Mouse (Mus musculus) monocyte, adult 5-6 weeks (primary cell): ENCODE measurements around the gene Pdpn. TPM values are rescaled to one million over a fixed set of nuclear protein-coding genes. Genes with fewer than 3 reads are reported as not detected.

Experiments used
- ATAC-seq: fragments of 153-309, 156-312 bp; replicated peaks from 2 replicates; pipeline ENCODE4 v1.8.0; 2017; ENCODE audit warnings: mild to moderate bottlenecking; ENCODE audit not compliant: low TSS enrichment, insufficient number of reproducible peaks, severe bottlenecking, poor library complexity, low FRiP score
- total RNA-seq: library from RNA; stranded (forward); fragments of 200-1000, 200-491, 200-594 nt; gene quantifications from 3 replicates; pipeline ENCODE4 v1.2.3, GENCODE M21; 2017

Gene Pdpn
- total RNA-seq, 1 experiment from 2014 or later = not detected

DNA sequence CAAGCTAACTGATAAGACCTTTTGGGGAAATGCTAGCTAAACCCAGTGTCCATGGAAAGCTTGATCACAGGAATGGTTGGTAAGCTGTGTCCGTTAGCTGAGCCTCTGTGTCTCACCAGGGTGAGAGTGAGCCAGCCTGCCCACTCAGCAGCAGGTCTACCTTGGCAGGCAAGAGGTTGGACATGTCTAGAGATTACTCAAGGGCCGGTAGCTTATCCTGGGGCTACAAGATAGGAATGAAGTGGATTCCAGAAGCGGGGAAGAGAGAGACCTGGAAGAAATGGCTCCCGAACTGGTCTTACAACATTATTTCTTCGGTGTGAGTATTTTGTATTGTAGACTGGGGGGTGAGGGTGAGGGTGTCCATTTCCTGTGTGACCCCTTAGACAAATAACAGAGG is 1.7 kb upstream of the Pdpn start:
- no peak for ATAC-seq

DNA sequence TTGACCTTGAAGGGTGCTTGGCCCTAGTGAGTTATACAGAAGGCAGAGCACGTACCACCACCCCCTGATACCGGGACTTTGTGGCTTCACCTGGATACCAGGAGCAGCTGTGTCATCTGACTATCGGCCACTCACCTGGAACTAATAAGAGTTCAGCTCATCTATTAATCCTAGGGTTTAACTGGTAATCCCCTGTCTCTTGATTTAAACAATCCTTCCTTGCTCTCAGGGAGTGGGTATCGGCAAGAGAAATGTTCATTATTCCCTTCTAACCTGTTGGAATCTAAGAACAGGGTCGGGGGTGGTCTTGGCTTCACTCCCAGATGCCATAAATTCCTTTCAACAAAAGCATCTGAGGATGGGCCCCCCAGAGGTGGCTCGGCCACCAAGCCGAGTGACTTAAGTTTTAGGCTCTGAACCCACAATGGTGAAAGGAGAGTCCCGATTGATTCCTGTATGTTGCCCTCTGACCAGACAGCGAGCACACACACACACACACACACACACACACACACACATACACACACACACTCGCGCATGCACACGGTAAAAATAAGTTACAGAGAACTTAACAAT is 837 bp upstream of the Pdpn start:
- no peak for ATAC-seq

DNA sequence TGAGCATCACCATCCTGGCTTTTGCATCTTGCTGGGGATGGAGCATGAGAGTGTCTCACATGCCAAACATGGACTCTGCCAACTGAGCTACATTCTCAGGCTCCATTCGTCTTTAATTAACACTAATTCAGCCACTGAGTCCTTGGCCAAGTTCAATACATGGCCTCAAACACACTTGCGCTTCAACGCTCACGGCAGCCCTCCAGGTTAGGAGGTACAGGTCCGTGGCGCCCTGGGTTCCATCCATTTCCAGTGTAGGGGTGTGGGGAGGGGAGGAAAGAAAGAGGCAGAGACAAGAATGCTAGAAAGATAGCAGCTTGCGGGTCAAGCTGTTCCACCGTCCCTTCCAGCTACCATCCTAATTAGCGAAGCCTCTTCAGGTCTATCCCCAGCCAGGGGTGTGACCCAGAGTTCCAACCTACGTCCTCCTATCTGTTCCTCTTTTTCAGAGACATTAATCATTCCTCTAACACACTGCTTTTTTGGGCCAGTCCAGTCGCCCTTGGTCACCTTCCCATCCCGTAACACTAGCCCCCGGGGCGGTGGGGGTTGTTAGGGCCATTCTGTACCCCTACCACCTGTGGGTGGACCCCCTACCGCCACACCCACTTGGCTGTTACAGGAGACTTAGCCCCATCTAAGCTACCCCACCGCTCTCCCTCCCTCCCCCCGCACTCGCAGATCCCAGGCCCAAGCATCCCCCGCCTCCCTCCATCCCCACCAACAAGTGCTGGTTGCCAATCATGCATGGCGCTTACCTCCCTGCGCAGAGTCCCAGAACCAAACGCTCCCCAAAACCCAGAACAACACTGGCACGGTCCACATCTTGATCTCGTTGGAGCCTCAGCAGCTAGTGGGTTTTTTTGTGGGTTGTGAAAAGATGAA is 691 bp downstream of the Pdpn start:
- ATAC-seq = peak; percentile 71

DNA sequence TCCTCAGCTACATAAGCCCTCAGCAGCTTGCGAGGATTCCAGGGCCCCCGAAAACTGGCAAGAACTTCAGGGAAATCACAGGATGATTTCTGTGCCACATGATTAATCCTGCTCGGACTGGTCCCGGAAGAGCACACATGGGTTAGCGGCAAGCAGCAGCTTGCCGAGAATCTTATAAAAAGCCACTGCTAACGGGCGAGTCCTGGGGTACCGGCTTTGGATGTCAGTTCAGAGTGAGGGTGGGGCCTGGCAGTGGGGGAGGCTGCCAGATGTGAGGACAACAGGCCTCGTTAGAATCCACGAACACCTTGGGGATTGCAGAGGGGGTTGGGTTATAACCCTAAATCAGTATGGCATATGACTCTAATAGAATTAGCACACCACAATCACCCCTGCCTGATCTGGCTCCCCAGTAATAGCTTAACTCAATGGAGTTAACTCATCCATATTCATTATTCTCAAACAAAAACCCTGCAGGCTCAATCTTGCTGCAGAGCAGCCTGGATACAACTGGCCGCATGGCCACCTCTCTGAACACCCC is 2.3 kb downstream of the Pdpn start:
- ATAC-seq = no peak

DNA sequence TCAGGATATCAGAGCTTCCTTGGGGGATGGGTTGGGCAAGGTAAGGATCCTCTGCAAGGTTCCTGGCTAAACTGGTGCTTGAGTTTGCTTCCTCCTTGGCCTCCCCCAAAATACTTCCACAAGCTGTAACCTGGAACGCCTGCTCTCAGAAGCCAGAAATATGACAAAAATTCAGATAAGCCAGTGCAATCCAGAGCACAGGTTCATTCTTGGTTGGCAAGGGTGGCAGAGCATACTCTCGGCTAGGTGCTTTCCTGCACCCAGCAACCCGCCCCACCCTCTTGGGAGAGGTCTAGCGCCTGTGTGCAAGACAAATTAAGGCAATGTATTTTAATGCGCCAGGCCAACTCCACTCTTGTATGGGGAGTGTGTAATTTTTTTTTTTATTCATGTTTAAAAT is 3.2 kb downstream of the Pdpn start:
- ATAC-seq = no peak

DNA sequence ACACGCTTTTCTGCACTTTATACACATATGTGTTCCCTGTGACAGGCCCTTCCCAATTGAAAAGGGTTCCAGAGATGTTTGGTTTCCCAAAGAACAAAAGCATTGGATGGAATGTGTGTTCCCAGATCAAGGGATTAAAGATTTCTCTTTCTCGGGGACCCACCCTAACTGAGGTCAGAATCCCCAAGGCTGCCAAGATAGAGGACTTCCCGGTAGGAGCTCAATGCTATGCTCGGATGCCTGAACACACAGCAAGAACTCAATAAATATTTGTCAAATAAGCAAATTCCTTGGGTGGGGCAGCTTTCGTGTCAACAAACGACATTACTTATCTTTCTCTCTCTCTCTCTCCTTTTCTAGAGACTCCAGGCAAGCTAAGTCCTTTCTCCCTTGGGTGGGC is 5.0 kb downstream of the Pdpn start:
- ATAC-seq = no peak

DNA sequence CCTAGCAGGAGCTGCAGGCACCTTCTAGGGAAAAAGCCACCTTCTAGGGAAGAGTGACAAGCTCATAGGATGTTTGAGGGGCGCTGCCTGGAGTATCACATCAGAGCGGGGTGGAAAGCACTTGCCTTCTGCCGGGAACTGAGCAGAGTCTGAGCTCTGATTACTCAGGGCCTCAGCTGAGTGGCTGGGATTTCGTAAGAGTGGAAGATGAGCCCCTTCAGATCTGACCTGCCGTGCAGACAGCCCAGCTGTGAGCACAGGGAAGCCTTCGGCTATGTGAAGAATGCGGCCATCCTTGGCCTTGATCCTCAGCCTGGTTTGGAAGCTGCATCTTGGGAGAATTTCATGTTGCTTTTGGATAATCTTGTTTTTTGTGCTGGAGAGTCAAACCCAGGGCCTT is 10.5 kb downstream of the Pdpn start:
- no peak for ATAC-seq

DNA sequence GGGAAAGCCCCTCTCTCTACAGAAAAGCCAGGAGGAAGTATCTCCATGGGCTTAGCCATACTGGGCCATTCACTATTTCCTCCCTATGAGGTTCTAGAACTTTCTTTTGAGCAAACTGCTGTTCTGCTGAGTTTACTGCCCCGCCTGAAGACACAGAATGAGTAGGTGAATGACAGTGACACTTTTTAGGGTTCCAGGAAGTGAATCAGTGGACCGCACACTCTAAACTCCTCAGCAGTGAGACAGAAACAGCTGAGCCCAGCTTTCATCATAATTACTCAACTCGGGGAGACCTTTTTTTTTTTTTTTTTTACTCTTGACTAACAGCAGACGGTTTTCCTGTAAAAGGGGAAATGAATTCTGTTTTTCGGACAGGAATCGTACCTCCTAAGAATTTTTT is 10.9 kb downstream of the Pdpn start:
- ATAC-seq = peak; percentile 46

DNA sequence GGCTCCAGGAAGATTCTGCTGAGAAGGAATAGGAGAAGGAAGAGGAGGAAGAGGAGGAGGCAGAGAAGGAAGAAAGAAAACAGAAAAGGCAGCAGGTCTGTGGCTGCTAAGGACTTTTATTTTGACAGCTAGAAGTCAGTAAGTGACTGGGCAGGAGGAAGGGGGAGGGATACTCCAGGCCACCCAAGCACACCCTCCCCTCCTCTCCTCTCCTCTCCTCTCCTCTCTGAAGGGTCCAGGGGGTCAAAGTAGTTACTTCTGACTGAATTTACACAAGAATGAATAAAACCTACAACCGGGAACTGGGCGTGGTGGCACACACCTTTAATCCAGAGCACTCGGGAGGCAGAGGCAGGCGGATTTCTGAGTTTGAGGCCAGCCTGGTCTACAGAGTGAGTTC is 12.3 kb downstream of the Pdpn start:
- ATAC-seq = no peak

DNA sequence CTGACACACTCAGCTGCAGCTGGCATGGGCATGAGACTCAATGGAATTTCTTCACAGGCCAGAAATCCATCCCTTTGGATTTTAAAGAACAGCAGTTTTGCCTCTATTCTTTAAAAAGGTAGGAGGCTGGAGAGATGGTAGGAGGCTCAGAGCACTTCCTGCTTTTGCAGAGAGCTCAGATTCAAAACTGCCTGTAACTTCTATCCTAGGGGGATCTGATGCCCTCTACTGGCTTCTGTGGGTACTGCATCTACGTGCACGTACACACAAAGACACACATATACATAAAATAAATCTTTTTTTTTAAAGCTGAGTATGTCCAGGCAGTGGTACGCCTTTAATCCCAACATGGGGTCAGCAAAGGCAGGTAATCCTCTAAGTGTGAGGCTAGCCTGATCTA is 19.2 kb downstream of the Pdpn start:
- ATAC-seq = peak; percentile 58; the same call in 1 of the 2 replicates

DNA sequence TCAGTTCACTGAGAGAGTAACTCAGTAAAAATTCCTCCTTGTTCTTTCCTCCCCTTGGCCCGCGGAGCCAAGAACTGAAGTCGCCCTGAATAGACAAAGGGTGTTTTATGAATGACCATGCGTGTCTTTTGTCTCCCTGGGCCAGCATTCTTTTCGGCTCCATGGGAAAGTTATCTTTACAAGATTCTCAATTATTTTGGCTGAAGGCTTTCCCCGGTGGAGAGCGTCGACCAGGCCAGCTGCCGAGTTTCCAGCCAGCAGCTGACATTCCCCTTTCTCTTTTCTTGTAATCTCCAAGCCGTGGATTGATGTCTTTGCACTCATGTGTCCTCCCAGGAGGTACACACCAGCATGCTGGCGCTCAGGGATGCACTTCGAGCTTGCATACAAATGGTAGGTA is 19.7 kb downstream of the Pdpn start:
- no peak for ATAC-seq

DNA sequence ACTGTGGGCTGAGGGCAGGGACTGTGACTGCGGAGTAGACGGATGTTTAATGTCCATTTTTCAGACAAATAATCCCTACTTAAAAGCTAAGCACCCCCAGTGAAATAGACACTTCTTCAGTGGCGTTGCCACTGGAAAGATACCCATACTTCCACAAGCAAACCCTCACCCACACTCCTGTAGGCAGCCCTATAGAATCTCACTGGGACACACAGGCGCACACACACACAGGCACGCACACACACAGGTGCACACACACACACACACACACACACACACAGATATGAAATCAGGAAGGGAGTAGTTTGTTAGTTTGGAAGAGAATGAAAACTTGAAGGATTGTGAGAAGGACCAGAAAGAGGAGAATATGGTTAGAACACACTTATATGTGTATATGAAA is 20.3 kb downstream of the Pdpn start:
- no peak for ATAC-seq

DNA sequence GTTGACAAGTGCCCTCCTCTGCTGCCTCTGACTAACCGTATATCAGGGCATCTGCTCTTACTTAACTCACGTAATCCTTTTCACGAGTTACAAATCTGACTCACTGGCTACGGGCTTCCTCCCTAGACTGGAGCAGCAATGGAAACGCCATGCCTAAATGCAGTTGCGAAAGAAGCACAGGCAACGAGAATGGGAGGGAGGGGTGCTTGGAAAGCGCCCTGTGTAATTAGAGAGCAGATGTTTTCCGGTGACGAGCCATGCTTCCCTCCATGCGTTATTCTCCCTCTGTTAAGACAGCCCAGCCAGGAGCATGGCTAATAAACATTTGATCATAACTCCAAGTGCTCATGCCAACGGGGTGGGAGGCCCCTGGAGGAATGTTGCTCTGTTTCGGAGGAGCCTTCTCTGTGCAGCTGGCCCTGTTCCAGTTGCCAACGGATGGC is 20.9 kb downstream of the Pdpn start:
- ATAC-seq = 0 out of 2 replicates have a peak, but pooled peaks have one; percentile 27

DNA sequence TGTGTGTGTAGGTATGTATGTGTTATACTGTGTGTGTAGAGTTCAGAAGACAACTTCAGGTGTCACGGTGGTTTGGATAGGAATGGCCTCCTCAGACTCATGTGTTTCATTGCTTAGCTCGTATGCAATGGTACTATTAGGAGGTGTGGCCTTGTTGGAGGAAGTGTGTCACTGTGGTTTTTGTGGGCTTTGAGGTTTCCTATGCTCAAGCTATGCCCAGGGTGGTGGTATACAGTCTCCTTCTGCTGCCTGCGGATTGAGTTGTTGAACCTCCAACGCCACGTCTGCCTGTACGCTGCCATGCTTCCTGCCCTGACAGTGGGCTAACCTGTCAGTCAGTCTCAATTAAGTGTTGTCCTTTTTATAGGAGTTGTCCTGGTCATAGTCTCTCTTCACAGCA is 22.0 kb downstream of the Pdpn start:
- no peak for ATAC-seq

DNA sequence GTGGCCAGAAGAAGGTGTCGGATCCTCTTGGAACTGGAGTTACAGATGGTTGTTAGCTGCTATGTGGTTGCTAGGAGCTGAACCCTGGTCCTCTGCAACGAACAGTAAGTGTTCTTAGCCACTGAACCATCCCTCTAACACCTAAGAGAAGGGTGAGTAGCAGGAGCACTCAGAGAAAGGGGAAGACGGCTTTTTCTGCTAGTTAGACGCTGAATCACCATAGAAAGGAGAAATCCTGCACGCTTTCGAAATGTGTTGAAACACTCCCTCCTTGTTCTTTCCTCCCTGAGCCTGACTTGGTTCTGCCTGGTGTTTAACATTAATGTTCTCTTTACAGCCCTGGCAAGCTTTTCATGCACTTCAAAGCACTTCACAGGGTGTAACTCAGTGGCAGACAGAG is 27.8 kb downstream of the Pdpn start:
- peak; percentile 27; the same call in 1 of the 2 replicates for ATAC-seq

DNA sequence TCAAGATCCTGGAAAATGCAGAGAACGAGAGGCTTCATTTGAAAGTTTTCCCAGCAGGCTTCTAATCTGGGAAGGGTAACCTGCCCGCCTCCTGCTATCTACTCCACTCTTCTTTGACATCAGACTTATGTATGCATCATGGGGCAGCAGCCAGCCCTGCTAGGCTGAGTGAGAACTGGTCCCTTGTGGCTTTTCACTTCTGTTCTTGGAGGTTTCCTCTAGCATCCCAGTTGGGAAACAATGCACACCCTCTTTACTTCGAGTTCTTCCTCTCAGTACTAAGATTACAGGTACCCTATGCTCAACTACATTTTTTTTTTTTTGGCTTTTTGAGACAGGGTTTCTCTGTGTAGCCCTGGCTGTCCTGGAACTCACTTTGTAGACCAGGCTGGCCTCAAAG is 28.5 kb downstream of the Pdpn start:
- ATAC-seq = no peak

DNA sequence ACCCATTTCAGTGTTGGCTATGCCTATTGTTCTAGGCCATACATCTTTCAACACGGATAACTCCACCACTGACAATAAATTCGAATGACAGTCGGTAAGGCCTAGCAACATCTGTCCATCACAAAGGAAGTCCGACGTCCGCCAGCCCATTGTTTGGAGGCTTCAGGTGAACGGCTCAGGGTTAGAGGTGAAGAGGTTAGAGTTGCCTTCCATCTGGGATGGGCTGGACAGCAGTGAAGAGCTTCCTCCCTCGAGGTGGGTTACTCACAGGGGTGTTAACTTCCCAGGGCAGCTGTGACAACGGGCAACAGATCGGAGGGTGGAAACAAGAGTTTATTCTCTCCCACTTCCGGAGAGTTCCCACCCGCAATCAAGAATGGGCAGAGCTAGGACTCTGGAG is 36.7 kb downstream of the Pdpn start:
- no peak for ATAC-seq

DNA sequence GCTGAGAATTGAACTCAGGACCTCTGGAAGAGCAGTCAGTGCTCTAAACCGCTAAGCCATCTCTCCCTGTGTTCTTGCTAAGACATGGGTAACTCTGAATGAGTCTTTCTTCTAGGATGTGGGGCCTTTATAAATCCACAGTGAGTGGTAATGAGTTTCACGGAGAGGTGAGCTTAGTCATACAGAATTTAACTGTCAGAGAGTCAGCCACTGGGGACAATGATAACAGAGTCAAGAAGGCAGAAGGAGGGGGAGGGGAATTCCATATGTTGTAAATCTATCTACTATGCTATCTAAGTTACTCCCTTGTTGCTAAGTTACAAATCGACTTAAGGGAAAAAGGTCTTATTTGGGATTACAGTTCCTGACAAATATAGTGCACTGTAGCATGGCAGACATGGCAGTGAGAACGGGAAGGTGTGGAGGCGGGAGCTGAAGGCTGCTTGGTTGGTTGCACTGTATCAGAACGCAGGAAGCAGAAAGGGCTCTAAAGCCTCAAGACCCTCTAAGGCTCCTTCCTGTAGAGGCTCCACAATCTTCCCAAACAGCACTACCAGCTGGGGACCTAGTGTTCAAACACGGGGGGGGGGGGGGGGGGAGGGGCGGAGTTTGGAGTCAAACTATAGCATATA is 39.5 kb downstream of the Pdpn start:
- no peak for ATAC-seq

DNA sequence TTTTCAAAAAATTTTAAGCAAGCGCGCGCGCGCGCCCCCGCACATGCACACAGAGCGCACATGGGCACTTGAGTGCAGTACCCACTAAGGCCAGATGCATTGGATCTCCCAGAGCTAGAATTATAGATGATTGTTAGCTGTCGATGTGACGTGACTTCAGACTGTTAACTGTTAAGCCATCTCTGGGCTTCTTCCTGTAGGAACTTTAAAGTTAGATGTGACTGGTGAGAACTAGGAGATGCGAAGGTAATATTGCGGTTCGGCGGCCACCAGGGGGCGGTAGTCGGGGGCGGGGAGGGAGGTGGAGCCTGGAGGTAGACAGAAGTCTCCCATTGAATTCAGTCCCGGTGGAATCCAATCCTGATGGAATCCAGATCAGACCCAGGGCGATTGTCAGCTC is 40.8 kb downstream of the Pdpn start:
- peak; percentile 50 for ATAC-seq

DNA sequence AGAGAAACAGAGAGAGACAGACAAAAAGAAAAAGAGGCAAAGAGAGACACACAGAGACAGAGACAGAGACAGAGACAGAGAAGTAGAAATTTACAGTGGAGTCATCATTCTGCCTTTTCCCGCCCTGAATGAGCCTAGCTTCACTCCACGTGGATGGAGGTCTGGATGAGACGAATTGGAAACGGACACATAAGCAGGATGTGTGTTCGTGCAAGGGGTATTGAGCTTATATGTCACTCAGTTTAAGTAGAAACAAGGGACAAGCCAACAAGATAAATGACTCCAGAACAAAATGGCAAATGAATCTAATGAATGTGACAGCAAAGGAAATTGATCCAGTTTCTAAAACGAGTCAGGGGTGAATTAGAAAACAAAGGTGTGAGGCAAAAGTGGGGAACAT is 41.4 kb downstream of the Pdpn start:
- ATAC-seq = no peak
